Mouse (Mus musculus) kidney, adult 2 months (tissue): Measurements from ENCODE around the gene Mpst.

ENCODE experiments used
- CTCF ChIP-seq: fragments of 200-500 bp; conservative IDR thresholded peaks from 2 replicates; pipeline ENCODE4 v1.5.1; 2011; ENCODE audit warnings: low read depth, mild to moderate bottlenecking, control low read depth, low read length, moderate library complexity, mixed read lengths; ENCODE audit not compliant: insufficient read depth, insufficient read length
- POLR2A ChIP-seq: fragments of 200-500 bp; IDR thresholded peaks from one replicate; pipeline ENCODE4 v1.6.1; 2011; ENCODE audit warnings: low read depth, low read length, control low read depth

DNA sequence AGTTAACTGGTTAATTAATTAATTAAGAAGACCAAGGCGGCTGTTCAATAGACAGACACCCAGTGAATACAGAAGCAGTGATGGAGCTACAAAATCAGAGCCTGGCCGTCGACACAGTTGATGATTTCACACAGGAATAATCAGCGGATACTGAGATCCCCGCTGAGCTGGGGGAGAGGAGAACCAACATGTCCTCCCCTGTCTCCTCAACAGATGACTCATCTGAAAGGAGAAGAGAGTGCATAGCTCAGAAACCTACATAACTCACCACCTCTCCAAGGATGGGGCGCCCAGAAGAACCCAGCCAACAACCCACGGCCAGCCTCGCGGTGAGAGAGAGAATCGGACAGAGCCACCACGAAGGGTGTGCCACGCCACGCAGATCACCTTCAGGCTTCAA is 14.2 kb downstream of the Mpst start:
- no peak for TF ChIP-seq CTCF
- no peak for TF ChIP-seq POLR2A
